In genomic region chr10:4372011-4372410, GRCm38 (mm10) we compare ENCODE assay signal across 8 mouse cellular contexts. TPM values are rescaled to one million over a fixed set of nuclear protein-coding genes. Genes with fewer than 3 reads are reported as not detected.
DNase-seq lines count a peak whose midpoint lies in the region; ATAC-seq lines count a peak whose summit lies in the region.

No protein-coding gene starts in this region.

- 0 out of 2 replicates have a peak, but pooled peaks cover 7% of the 10 kb centered on the region for H3K36me3 ChIP-seq in hindbrain, embryonic 11.5 days (ENCODE audit: control insufficient read depth, insufficient read depth, low read length)
- peaks cover 73% of the 10 kb centered on the region for H3K36me3 ChIP-seq in hindbrain, embryonic 10.5 days
- peaks cover 10% of the 10 kb centered on the region for H3K36me3 ChIP-seq in splenic B cell, adult 2 months (ENCODE audit: control insufficient read depth, insufficient read depth, low read length, poor library complexity, severe bottlenecking)

- H3K27ac ChIP-seq in hindbrain, embryonic 11.5 days (ENCODE audit: low read depth, low read length) = no peak overlapping the region
- no peak overlapping the region for H3K27ac ChIP-seq in hindbrain, embryonic 10.5 days

- H3K9ac ChIP-seq in hindbrain, embryonic 11.5 days (ENCODE audit: low read depth, low read length) = no peak overlapping the region

- peak; percentile 46 for DNase-seq in hindbrain, embryonic 11.5 days (ENCODE audit: low spot score)
- DNase-seq in hindbrain, embryonic 10.5 days (ENCODE audit: low spot score) = no peak
- DNase-seq in 3T3-L1 (ENCODE audit: low read depth, low spot score) (peak; percentile 62), ES-CJ7 (ENCODE audit: low read depth, low spot score) (peak; percentile 88)
- DNase-seq in cerebellum, postnatal 25 days = peak; percentile 55 to 70
- DNase-seq in kidney, postnatal 14 days = peak; percentile 44
- peak; percentile 57 for DNase-seq in splenic B cell, adult 2 months (ENCODE audit: low read depth, low spot score)
- DNase-seq in urinary bladder, postnatal 10 days (ENCODE audit: low spot score) = no peak

- H3K4me1 ChIP-seq in hindbrain, embryonic 11.5 days (replicated peaks; ENCODE audit: control insufficient read depth, insufficient read depth, low read length) = no peaks in the 10 kb centered on the region
- peaks cover 8% of the 10 kb centered on the region; the same call in 1 of the 2 replicates for H3K4me1 ChIP-seq in hindbrain, embryonic 10.5 days (replicated peaks)

- H3K27me3 ChIP-seq in hindbrain, embryonic 11.5 days (ENCODE audit: control insufficient read depth, insufficient read depth, low read length) = no peaks in the 10 kb centered on the region
- no peaks in the 10 kb centered on the region for H3K27me3 ChIP-seq in hindbrain, embryonic 10.5 days (ENCODE audit: insufficient read depth, poor library complexity, severe bottlenecking)
- H3K27me3 ChIP-seq in splenic B cell, adult 2 months (ENCODE audit: control insufficient read depth, insufficient read depth, low read length, poor library complexity, severe bottlenecking) = no peaks in the 10 kb centered on the region

- H3K9me3 ChIP-seq in hindbrain, embryonic 11.5 days (ENCODE audit: control insufficient read depth, low read length) = no peaks in the 10 kb centered on the region
- H3K9me3 ChIP-seq in hindbrain, embryonic 10.5 days = peaks cover 12% of the 10 kb centered on the region

- H3K4me2 ChIP-seq in hindbrain, embryonic 11.5 days (replicated peaks; ENCODE audit: low read depth, low read length) = no peak overlapping the region

- no peak for ATAC-seq in hindbrain, embryonic 11.5 days (ENCODE audit: low FRiP score)

- no peak overlapping the region for H3K4me3 ChIP-seq in hindbrain, embryonic 11.5 days (ENCODE audit: low read depth, low read length)
- H3K4me3 ChIP-seq in hindbrain, embryonic 10.5 days = no peak overlapping the region

- WGBS in hindbrain, embryonic 11.5 days = 61% methylated on average over 5 of the region's 5 CpGs
- 59% methylated on average over 5 of the region's 5 CpGs for WGBS in hindbrain, embryonic 10.5 days

RNA-seq across cellular contexts. Expression of gene Zbtb2, which starts 15.9 kb away (rescaled TPM):
- polyA plus RNA-seq in hindbrain, embryonic 11.5 days (2014; fragmentation: Nextera tagmentation; extraction: Ambion mirVana) = 20.2 and 23.1 TPM in 2 replicates
- 18.1 and 20.1 TPM in 2 replicates for polyA plus RNA-seq in hindbrain, embryonic 10.5 days (2016; fragmentation: Nextera tagmentation; extraction: Ambion mirVana)

Comparison
In these comparisons a context has a peak if more than half of its experiments do, and no peak if none do; other contexts are left out.
1. DNase-seq: peak in hindbrain, embryonic 11.5 days (single experiment), 3T3-L1 (single experiment), ES-CJ7 (single experiment), cerebellum, postnatal 25 days (2 of 2), kidney, postnatal 14 days (single experiment) and splenic B cell, adult 2 months (single experiment); none in hindbrain, embryonic 10.5 days (single experiment) and urinary bladder, postnatal 10 days (single experiment).